Mouse (Mus musculus): Measurements from ENCODE around the gene Mrpl44. TPM values are rescaled to one million over a fixed set of nuclear protein-coding genes. Genes with fewer than 3 reads are reported as not detected.

Mrpl44 gene
- total and polyA plus RNA-seq, 2 experiments, result 9.2 to 22.7 TPM

DNA sequence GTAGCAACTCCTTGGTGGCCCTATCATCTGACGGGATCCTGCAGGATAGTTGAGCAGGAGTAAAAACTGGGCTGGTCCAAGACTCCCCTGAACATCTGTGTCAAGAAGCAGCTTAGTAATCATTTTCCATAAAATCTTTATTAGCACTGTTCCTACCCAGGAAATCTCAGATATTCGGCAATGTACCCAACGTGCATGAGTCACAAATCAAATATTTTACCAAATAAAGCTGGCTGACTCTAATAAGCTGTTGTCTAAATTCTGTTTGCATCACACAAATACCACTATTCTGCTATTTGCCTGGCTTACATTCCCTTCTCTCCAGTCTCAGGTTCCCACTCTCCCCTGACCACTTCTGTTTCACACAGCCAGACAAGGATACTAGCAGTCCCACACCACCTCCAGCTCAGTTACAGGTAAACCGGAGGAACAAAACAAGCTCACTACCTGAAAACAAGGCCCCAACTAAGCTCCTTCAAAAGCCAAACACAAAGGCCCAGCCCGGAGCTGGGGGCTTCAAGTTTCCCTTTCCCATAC is 16.3 kb upstream of the Mrpl44 start:
- peaks cover 15% of the 10 kb centered on the region for H3K4me1 ChIP-seq (ENCODE audit: control insufficient read depth, insufficient read depth, low read length)
- DNase-seq (ENCODE audit: extremely low read depth, low read depth, low spot score), result no peak
- no peak overlapping the region for H3K9ac ChIP-seq (ENCODE audit: low read depth, low read length)
- no peak overlapping the region for H3K4me3 ChIP-seq (ENCODE audit: insufficient read depth, low read depth, low read length)
- no peak for TF ChIP-seq CTCF (IDR thresholded peaks at IDR 0.05; ENCODE audit: low read depth, low read length)
- TF ChIP-seq POLR2A (IDR thresholded peaks at IDR 0.05; ENCODE audit: extremely low read depth, insufficient read depth, low read length), result no peak
- H3K79me2 ChIP-seq (ENCODE audit: control insufficient read depth, insufficient read depth, low read length), result peaks cover 22% of the 10 kb centered on the region
- WGBS, result 53% methylated on average over 5 of the region's 5 CpGs
- H3K27ac ChIP-seq (replicated peaks; ENCODE audit: insufficient read depth, low read depth, low read length), result no peak overlapping the region
- no peaks in the 10 kb centered on the region for H3K36me3 ChIP-seq (ENCODE audit: control insufficient read depth, insufficient read depth, low read length)
- no peaks in the 10 kb centered on the region for H3K27me3 ChIP-seq (ENCODE audit: control insufficient read depth, insufficient read depth, low read length)

DNA sequence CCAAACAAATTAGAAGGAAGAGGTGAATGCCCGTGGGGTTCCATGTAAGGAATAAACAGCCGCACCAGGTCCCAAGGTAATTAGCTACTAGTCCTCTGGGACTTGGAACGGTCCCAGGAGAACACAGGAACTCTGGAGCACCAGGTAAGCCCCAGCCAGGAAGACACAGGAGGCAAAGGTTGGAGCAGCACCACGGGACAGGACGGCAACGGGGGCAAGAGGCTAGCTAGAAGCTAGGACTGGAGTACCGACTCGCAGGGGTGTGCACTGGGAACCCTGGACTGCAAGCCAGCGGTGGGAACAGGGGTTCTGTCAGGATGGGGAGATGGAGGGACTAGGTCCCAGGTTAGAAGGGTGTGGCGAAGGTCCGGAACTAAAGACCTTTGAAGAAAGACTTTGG is 15.2 kb upstream of the Mrpl44 start:
- Histone ChIP-seq H3K27me3 (ENCODE audit: control insufficient read depth, insufficient read depth, low read length) (no peaks in the 10 kb centered on the region), H3K36me3 (ENCODE audit: control insufficient read depth, insufficient read depth, low read length) (no peaks in the 10 kb centered on the region), H3K9ac (ENCODE audit: low read depth, low read length) (peak overlapping the region; percentile 98), H3K79me2 (ENCODE audit: control insufficient read depth, insufficient read depth, low read length) (peaks cover 22% of the 10 kb centered on the region), H3K27ac (replicated peaks; ENCODE audit: insufficient read depth, low read depth, low read length) (peak overlapping the region; percentile 64), H3K4me3 (ENCODE audit: insufficient read depth, low read depth, low read length) (peak overlapping the region; percentile 96), H3K4me1 (ENCODE audit: control insufficient read depth, insufficient read depth, low read length) (peaks cover 12% of the 10 kb centered on the region)
- no peak for TF ChIP-seq POLR2A (IDR thresholded peaks at IDR 0.05; ENCODE audit: extremely low read depth, insufficient read depth, low read length)
- TF ChIP-seq CTCF (IDR thresholded peaks at IDR 0.05; ENCODE audit: low read depth, low read length), result no peak
- WGBS, result 5% methylated on average over 11 of the region's 11 CpGs
- DNase-seq (ENCODE audit: extremely low read depth, low read depth, low spot score), result peak; percentile 68

DNA sequence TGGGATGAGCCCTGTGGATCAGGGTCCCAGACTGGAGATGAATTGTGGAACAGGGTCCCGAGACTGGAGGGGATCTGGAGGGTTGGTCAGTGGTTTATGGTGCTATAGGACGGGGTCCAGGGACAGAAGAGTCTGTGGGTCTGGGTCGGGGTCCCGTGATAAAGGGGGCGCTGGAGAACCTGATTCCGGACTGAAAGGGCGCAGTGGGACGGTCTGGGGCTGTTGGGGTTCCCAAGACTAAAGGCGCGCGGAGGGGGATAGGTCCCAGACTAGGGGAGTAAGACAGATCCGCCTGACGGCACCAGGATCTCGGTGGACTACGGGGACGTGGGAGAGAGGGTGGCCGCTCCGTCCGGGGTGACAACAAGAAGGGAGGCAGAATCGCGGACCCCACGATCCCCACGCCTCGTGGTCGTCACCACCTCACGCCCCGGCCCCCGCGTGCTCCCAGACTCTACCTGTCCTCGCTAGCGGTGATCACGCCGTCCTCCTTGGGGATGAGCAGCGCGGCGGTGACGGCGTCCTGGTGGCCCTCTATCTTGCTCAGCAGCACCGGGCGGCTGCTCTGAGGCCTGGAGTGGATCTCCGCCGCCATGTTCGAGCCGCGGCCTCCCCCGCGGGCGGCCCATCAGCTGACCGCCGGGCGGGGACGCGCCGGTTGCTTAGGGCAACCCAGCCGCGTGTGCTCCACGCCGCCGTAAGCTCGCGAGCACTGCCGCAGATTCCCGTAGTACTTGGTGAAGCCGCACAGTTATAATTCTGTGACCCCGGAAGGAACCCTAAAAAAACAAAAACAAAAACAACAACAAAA is 14.5 kb upstream of the Mrpl44 start:
- Histone ChIP-seq H3K36me3 (ENCODE audit: control insufficient read depth, insufficient read depth, low read length) (no peaks in the 10 kb centered on the region), H3K27ac (replicated peaks; ENCODE audit: insufficient read depth, low read depth, low read length) (peak overlapping the region; percentile 64), H3K9ac (ENCODE audit: low read depth, low read length) (peak overlapping the region; percentile 98), H3K27me3 (ENCODE audit: control insufficient read depth, insufficient read depth, low read length) (no peaks in the 10 kb centered on the region), H3K4me1 (ENCODE audit: control insufficient read depth, insufficient read depth, low read length) (peaks cover 10% of the 10 kb centered on the region), H3K79me2 (ENCODE audit: control insufficient read depth, insufficient read depth, low read length) (peaks cover 19% of the 10 kb centered on the region), H3K4me3 (ENCODE audit: insufficient read depth, low read depth, low read length) (peak overlapping the region; percentile 96)
- TF ChIP-seq POLR2A (IDR thresholded peaks at IDR 0.05; ENCODE audit: extremely low read depth, insufficient read depth, low read length), result peak; percentile 79; the same call in 1 of the 2 replicates
- no peak for TF ChIP-seq CTCF (IDR thresholded peaks at IDR 0.05; ENCODE audit: low read depth, low read length)
- WGBS, result under 1% methylated on average over 63 of the region's 65 CpGs
- DNase-seq (ENCODE audit: extremely low read depth, low read depth, low spot score), result peak; percentile 58

DNA sequence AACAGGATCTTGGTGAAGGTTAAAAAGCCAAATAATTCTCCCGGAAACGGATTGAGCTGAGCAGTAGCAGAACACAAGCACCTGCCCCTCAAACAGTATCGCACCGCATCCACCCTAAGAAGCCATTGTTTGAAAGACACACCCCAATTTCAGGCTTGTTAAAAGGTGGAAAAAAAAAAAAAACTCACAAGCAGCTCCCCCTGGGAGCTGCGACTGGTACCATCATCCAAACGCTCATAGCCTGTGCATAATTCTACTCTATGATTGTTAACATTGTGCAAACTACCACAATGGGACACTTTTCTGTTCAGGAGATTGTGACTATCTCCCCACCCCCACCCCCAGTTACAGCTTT is 13.9 kb upstream of the Mrpl44 start:
- Histone ChIP-seq H3K27ac (replicated peaks; ENCODE audit: insufficient read depth, low read depth, low read length) (no peak overlapping the region), H3K79me2 (ENCODE audit: control insufficient read depth, insufficient read depth, low read length) (peaks cover 17% of the 10 kb centered on the region), H3K4me1 (ENCODE audit: control insufficient read depth, insufficient read depth, low read length) (peaks cover 8% of the 10 kb centered on the region), H3K36me3 (ENCODE audit: control insufficient read depth, insufficient read depth, low read length) (no peaks in the 10 kb centered on the region), H3K9ac (ENCODE audit: low read depth, low read length) (no peak overlapping the region), H3K27me3 (ENCODE audit: control insufficient read depth, insufficient read depth, low read length) (no peaks in the 10 kb centered on the region), H3K4me3 (ENCODE audit: insufficient read depth, low read depth, low read length) (peak overlapping the region; percentile 34; the same call in 1 of the 2 replicates)
- TF ChIP-seq CTCF (IDR thresholded peaks at IDR 0.05; ENCODE audit: low read depth, low read length) (no peak), POLR2A (IDR thresholded peaks at IDR 0.05; ENCODE audit: extremely low read depth, insufficient read depth, low read length) (no peak)
- 3% methylated on average over 6 of the region's 6 CpGs for WGBS
- no peak for DNase-seq (ENCODE audit: extremely low read depth, low read depth, low spot score)

DNA sequence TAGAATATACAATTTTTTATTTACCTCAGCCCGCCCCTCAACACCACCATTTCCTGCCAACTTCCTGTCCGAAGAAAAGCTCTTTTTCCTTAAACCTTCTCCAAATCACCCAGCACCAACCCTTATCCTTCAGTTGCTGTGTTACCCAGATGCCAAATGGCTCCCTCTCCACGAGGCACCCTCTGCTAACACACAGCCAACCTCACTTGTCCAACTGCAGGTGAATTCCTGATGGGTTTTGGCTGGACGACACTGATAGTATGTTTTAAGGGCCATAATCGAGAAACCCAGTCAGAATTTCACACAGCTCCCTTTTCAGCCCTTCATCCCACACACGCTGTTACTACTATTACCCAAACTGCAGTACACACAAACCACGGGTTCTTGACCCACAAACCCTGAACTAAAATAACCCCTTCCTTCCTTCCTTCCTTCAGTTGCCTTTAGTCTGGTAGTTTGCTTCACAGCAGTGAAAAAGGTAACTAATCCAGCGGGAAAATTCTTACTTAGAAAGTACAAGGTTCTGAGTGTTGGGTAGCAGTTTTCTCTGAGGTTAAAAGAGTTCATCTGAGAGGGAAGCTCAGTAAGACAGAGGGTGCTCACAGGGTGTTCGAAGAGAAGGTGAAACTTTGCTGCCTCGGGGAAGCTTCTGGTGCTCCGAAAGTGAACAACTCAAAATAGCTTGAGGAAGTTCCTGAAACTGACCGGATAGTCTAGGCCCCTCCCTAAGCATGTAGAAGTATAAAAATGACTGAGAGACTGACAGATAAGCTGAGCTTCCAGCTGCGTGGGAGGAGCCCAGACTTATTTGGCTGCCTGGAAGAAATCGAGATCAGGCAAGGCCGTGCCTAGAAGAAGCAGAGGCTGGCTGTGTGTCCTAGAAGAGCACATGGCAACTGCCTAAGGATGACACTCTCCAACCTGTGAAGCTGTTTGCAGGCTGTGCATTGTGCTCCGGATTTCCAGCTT is 13.3 kb upstream of the Mrpl44 start:
- WGBS, result 58% methylated on average over 16 of the region's 16 CpGs
- peak; percentile 35 for DNase-seq (ENCODE audit: extremely low read depth, low read depth, low spot score)
- no peaks in the 10 kb centered on the region for H3K36me3 ChIP-seq (ENCODE audit: control insufficient read depth, insufficient read depth, low read length)
- no peak for TF ChIP-seq CTCF (IDR thresholded peaks at IDR 0.05; ENCODE audit: low read depth, low read length)
- no peak for TF ChIP-seq POLR2A (IDR thresholded peaks at IDR 0.05; ENCODE audit: extremely low read depth, insufficient read depth, low read length)
- no peaks in the 10 kb centered on the region for H3K27me3 ChIP-seq (ENCODE audit: control insufficient read depth, insufficient read depth, low read length)
- H3K27ac ChIP-seq (replicated peaks; ENCODE audit: insufficient read depth, low read depth, low read length), result no peak overlapping the region
- H3K4me3 ChIP-seq (ENCODE audit: insufficient read depth, low read depth, low read length), result no peak overlapping the region
- H3K79me2 ChIP-seq (ENCODE audit: control insufficient read depth, insufficient read depth, low read length), result peaks cover 14% of the 10 kb centered on the region
- H3K4me1 ChIP-seq (ENCODE audit: control insufficient read depth, insufficient read depth, low read length), result peaks cover 6% of the 10 kb centered on the region; the same call in 1 of the 2 replicates
- no peak overlapping the region for H3K9ac ChIP-seq (ENCODE audit: low read depth, low read length)

Measured in liver, adult 2 months (tissue).